Mouse (Mus musculus) cerebellum, adult 8-10 months (tissue): Measurements from ENCODE around the gene Bcan.

Source experiments
- DNase-seq: peaks from one replicate; pipeline ENCODE4 v3.0.0; 2022

The Bcan gene

GRCm38 (mm10) chr3:87943586-87943985 is 56.4 kb downstream of the Bcan start:
- DNase-seq = no peak

- no peak for DNase-seq
Measured at GRCm38 (mm10) chr3:87942471-87942870, 57.6 kb downstream of the Bcan start.

- DNase-seq = no peak
Measured at GRCm38 (mm10) chr3:87940611-87941010, 59.4 kb downstream of the Bcan start.
